Mouse (Mus musculus): ENCODE results near the gene Cyp2c66.
"Not testable (repeated sequence)": the region's sequence is repeated elsewhere in the genome, so short reads cannot be mapped to it uniquely, and the experiment has no call there.

Gene Cyp2c66

GRCm38 (mm10) chr19:39113644-39114043 is at the start of gene Cyp2c66:
TSS of gene Cyp2c66 (plus strand) at chr19:39113898.
- DNase-seq (ENCODE audit: low read depth, low spot score) = no peak

- not testable (repeated sequence) for DNase-seq (ENCODE audit: low read depth, low spot score)
These were observed 14.9 kb upstream of the Cyp2c66 start for GRCm38 (mm10) chr19:39098779-39099178.

- DNase-seq (ENCODE audit: low read depth, low spot score) = not testable (repeated sequence)
These were observed 43.1 kb downstream of the Cyp2c66 start for GRCm38 (mm10) chr19:39156836-39157235.
